Mouse (Mus musculus) forebrain, embryonic 13.5 days (tissue): ENCODE results near the gene Mbd6. TPM values are rescaled to one million over a fixed set of nuclear protein-coding genes. Genes with fewer than 3 reads are reported as not detected.
"Not testable (repeated sequence)": the region's sequence is repeated elsewhere in the genome, so short reads cannot be mapped to it uniquely, and the experiment has no call there.

Source experiments
- ATAC-seq: fragments of 200-750 bp; cut with Nextera tagmentation; 2 replicates; pipeline ENCODE4 v1.8.0; 2017
- H3K27ac ChIP-seq: fragments of 300-500 bp; sonication (generic); 2 replicates; pipeline ENCODE4 v1.5.1; 2015; ENCODE audit warnings: inconsistent platforms, mild to moderate bottlenecking, moderate library complexity
- H3K27me3 ChIP-seq: fragments of 300-500 bp; sonication (generic); 2 replicates; pipeline ENCODE4 v1.6.1; 2015; ENCODE audit warnings: mild to moderate bottlenecking, inconsistent platforms
- H3K36me3 ChIP-seq: fragments of 300-500 bp; sonication (generic); 2 replicates; pipeline ENCODE4 v1.6.1; 2015; ENCODE audit warnings: mild to moderate bottlenecking, inconsistent platforms; ENCODE audit not compliant: poor library complexity, severe bottlenecking
- H3K4me1 ChIP-seq: fragments of 300-500 bp; sonication (generic); 2 replicates; pipeline ENCODE4 v1.6.1; 2015; ENCODE audit warnings: inconsistent platforms
- H3K4me2 ChIP-seq: fragments of 300-500 bp; sonication (generic); 2 replicates; pipeline ENCODE4 v1.6.1; 2015; ENCODE audit warnings: inconsistent platforms, mild to moderate bottlenecking, moderate library complexity
- H3K4me3 ChIP-seq: fragments of 300-500 bp; sonication (generic); 2 replicates; pipeline ENCODE4 v1.5.1; 2015; ENCODE audit warnings: mild to moderate bottlenecking, inconsistent platforms
- H3K9ac ChIP-seq: fragments of 300-500 bp; sonication (generic); 2 replicates; pipeline ENCODE4 v1.6.1; 2015; ENCODE audit warnings: mild to moderate bottlenecking, inconsistent platforms
- H3K9me3 ChIP-seq: fragments of 300-500 bp; sonication (generic); replicated peaks from 2 replicates; pipeline ENCODE4 v1.6.1; 2016; ENCODE audit warnings: inconsistent platforms
- WGBS: fragments of 180-500 bp; shearing (Covaris S2); methylation state at CpG from one replicate; pipeline ENCODE4 v1.1.7; 2015; 5-methylcytosine and 5-hydroxymethylcytosine counted together
- polyA plus RNA-seq: library from polyadenylated mRNA; unstranded; fragments of >200 nt; fragmentation: Nextera tagmentation; extraction: Ambion mirVana; gene quantifications from 2 replicates; pipeline ENCODE4 v1.2.1, GENCODE M21; 2015

The Mbd6 gene
- polyA plus RNA-seq, 1 experiment from 2014 or later = 13.6 TPM

DNA sequence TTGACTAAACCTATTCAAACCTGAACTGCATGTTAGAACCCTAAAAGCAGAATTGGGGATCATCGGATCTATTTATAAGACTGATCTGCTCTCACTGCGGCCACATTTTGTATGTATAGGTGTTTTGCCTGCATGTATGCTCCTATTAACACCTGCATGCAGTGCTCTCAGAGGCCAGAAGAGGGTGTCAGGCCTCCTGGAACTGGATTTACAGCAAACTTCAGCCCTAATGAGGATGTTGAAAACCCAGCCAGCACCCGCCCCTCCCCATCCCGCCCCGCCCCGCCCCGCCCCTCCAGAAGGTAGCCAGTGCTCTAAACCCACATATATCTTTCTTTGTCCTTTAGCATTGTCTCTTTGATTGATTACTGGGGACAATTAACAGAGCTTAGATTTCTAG lies 35.7 kb upstream of the Mbd6 start:
- peaks cover 12% of the 10 kb centered on the region for H3K4me1 ChIP-seq
- no peak overlapping the region for H3K4me3 ChIP-seq
- no peak overlapping the region for H3K27ac ChIP-seq
- no peak overlapping the region for H3K4me2 ChIP-seq
- no peak overlapping the region for H3K9ac ChIP-seq
- ATAC-seq = no peak
- no peaks in the 10 kb centered on the region for H3K9me3 ChIP-seq
- no peaks in the 10 kb centered on the region for H3K36me3 ChIP-seq
- H3K27me3 ChIP-seq = peaks cover 84% of the 10 kb centered on the region
- 15% methylated on average over 7 of the region's 7 CpGs for WGBS

DNA sequence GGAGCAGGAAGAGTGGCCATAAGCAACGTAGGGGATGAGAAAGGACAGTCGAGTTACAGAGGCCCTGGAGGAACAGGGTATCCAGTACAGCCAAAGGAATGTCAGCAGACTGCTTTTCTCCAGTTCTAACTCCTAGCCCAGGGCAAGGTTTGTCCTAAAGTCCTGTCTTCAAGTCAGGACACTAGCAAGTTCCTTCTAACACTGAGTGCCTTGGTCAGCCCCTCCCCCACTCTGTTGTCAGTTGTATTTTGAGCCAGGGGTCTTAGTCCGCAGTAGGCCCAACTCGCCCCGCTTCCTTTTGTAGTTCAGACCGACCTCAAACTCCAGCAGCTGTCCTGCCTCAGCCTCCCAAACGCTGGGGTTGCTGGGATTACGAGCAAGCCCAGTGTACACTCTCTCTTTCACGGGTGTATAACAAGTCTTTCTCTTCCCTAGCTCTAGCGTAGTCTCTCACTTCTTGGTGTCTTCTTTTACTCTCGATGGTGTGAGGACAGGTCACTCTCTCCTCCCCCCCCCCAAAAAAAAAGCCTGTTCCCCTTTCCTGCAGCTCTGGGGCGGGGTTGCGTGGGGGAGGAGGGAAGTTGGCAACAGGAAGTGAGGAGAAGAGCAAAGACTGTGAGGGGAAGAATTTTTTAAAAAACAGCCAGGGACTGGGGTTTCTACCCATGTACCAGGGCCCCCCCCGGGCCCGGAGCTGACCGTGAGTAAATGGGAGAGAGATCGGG lies 34.5 kb upstream of the Mbd6 start:
- H3K4me2 ChIP-seq = no peak overlapping the region
- ATAC-seq = no peak
- H3K36me3 ChIP-seq = no peaks in the 10 kb centered on the region
- no peaks in the 10 kb centered on the region for H3K9me3 ChIP-seq
- H3K27ac ChIP-seq = no peak overlapping the region
- H3K27me3 ChIP-seq = peaks cover 72% of the 10 kb centered on the region
- no peak overlapping the region for H3K9ac ChIP-seq
- H3K4me3 ChIP-seq = no peak overlapping the region
- H3K4me1 ChIP-seq = peaks cover 12% of the 10 kb centered on the region
- 81% methylated on average over 17 of the region's 17 CpGs for WGBS

DNA sequence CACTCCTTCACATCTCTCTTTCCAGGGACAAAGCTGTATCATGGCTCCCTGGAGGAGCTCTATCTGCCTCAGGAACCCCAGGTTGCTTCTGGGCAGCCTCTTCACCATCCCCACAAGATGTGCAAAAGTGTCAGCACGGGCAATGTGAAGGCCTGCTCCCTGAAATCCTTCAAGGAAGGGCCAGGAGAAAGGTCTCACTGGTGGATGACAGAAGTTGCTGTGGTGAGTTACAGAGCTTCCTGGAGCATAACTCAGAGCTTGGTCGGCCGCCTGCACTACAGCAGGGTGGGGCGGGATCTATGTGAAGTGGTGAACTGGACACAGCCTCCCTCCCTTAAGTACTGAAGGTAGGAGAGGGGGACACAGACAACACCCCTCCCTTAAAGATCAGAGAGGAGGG lies 33.9 kb upstream of the Mbd6 start:
- no peak overlapping the region for H3K4me2 ChIP-seq
- no peak for ATAC-seq
- no peak overlapping the region for H3K27ac ChIP-seq
- H3K4me1 ChIP-seq = peaks cover 12% of the 10 kb centered on the region
- H3K36me3 ChIP-seq = no peaks in the 10 kb centered on the region
- H3K4me3 ChIP-seq = no peak overlapping the region
- H3K27me3 ChIP-seq = peaks cover 70% of the 10 kb centered on the region
- WGBS = 87% methylated on average over 4 of the region's 4 CpGs
- H3K9ac ChIP-seq = no peak overlapping the region
- no peaks in the 10 kb centered on the region for H3K9me3 ChIP-seq

- Histone ChIP-seq H3K4me2 (no peak overlapping the region), H3K9me3 (no peaks in the 10 kb centered on the region), H3K4me3 (no peak overlapping the region), H3K9ac (no peak overlapping the region), H3K36me3 (no peaks in the 10 kb centered on the region), H3K27me3 (peaks cover 65% of the 10 kb centered on the region), H3K27ac (no peak overlapping the region), H3K4me1 (peaks cover 12% of the 10 kb centered on the region)
- WGBS = 63% methylated on average over 13 of the region's 13 CpGs
- ATAC-seq = no peak
Measured at GRCm38 (mm10) chr10:127322178-127322577, 33.4 kb upstream of the Mbd6 start.

DNA sequence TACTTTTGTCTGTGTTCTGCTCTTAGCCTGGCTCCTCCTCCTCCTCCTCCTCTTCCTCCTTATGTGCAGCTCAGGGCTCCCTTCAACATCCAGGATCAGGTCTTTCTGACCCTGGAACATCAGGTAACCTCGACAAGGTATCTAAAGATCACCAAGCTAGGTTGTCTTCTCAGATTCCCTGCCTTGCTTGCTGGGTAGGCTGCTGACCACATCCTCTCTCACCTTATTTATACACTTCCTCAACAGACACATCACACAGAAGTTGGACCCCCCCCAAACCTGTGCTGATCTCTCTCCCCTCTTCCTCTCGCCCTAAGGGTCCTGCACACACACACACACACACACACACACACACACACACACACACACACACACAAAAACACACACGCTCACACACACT lies 32.8 kb upstream of the Mbd6 start, which contains the start of gene Arhgap9:
Arhgap9 (plus strand) TSS at position 344 of the 400 bp plus-strand sequence.
- H3K27ac ChIP-seq = no peak within 1 kb of the TSS
- peaks cover 59% of the 10 kb centered on the region for H3K27me3 ChIP-seq
- no peak within 1 kb of the TSS for H3K9ac ChIP-seq
- no peak within 1 kb of the TSS for H3K4me3 ChIP-seq
- no peaks in the 10 kb centered on the region for H3K36me3 ChIP-seq
- no peak within 1 kb of the TSS for H3K4me2 ChIP-seq
- peaks cover 10% of the 10 kb centered on the region for H3K4me1 ChIP-seq
- ATAC-seq = no peak
- no peaks in the 10 kb centered on the region for H3K9me3 ChIP-seq
- whole genome bisulfite sequencing = 82% methylated on average over 3 of the region's 3 CpGs

GRCm38 (mm10) chr10:127319969-127320368 lies 31.2 kb upstream of the Mbd6 start:
- no peaks in the 10 kb centered on the region for H3K4me1 ChIP-seq
- H3K9me3 ChIP-seq = no peaks in the 10 kb centered on the region
- no peak overlapping the region for H3K27ac ChIP-seq
- peaks cover 43% of the 10 kb centered on the region for H3K27me3 ChIP-seq
- no peak for ATAC-seq
- H3K36me3 ChIP-seq = no peaks in the 10 kb centered on the region
- 91% methylated on average over 7 of the region's 7 CpGs for WGBS
- H3K9ac ChIP-seq = no peak overlapping the region
- H3K4me2 ChIP-seq = no peak overlapping the region
- H3K4me3 ChIP-seq = no peak overlapping the region

GRCm38 (mm10) chr10:127318009-127318408 lies 29.2 kb upstream of the Mbd6 start:
- no peak overlapping the region for H3K4me2 ChIP-seq
- no peak for ATAC-seq
- no peaks in the 10 kb centered on the region for H3K4me1 ChIP-seq
- H3K9me3 ChIP-seq = no peaks in the 10 kb centered on the region
- H3K27me3 ChIP-seq = peaks cover 23% of the 10 kb centered on the region; the same call in 1 of the 2 replicates
- H3K4me3 ChIP-seq = no peak overlapping the region
- H3K9ac ChIP-seq = no peak overlapping the region
- H3K27ac ChIP-seq = no peak overlapping the region
- H3K36me3 ChIP-seq = no peaks in the 10 kb centered on the region
- 47% methylated on average over 4 of the region's 4 CpGs for WGBS

GRCm38 (mm10) chr10:127317277-127317676 lies 28.5 kb upstream of the Mbd6 start:
- Histone ChIP-seq H3K9me3 (no peaks in the 10 kb centered on the region), H3K27me3 (peaks cover 16% of the 10 kb centered on the region; the same call in 1 of the 2 replicates), H3K4me3 (no peak overlapping the region), H3K9ac (no peak overlapping the region), H3K4me2 (no peak overlapping the region), H3K4me1 (0 out of 2 replicates have a peak, but pooled peaks cover under 1% of the 10 kb centered on the region), H3K36me3 (no peaks in the 10 kb centered on the region), H3K27ac (no peak overlapping the region)
- 75% methylated on average over 2 of the region's 2 CpGs for WGBS
- no peak for ATAC-seq

- H3K4me2 ChIP-seq, H3K4me3 ChIP-seq, H3K36me3 ChIP-seq, H3K9me3 ChIP-seq, ATAC-seq, H3K27ac ChIP-seq, H3K27me3 ChIP-seq, H3K9ac ChIP-seq: not testable (repeated sequence)
- WGBS = 79% methylated on average over 1 of the region's 1 CpGs
- peaks cover 13% of the 10 kb centered on the region for H3K4me1 ChIP-seq
Measured at GRCm38 (mm10) chr10:127314950-127315349, 26.1 kb upstream of the Mbd6 start.

- not testable (repeated sequence) for H3K4me2 ChIP-seq, H3K27ac ChIP-seq, H3K36me3 ChIP-seq, H3K9ac ChIP-seq, ATAC-seq, H3K27me3 ChIP-seq, H3K4me3 ChIP-seq, H3K9me3 ChIP-seq
- 87% methylated on average over 5 of the region's 5 CpGs for WGBS
- peaks cover 15% of the 10 kb centered on the region for H3K4me1 ChIP-seq
Measured at GRCm38 (mm10) chr10:127313516-127313915, 24.7 kb upstream of the Mbd6 start.

DNA sequence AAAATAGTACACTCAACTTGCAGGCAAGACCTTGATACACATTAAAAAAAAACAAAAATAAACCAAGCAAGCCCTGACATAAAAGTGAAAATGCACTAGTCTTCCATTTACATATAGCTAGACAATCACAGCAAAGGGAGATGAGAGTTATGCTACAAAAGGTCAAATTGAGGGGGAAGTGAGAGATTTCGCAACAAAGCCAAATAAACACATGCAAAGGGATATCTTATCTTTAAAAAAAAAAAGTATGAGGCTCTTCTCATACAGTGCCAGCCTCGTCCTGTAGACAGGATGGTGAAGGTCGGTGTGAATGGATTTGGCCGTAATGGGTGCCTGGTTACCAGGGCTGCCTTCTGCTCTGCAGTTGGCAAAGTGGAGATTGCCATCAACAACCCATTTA lies 24.0 kb upstream of the Mbd6 start:
- Histone ChIP-seq H3K27me3 (0 out of 2 replicates have a peak, but pooled peaks cover 2% of the 10 kb centered on the region), H3K9ac (no peak overlapping the region), H3K4me1 (peaks cover 15% of the 10 kb centered on the region), H3K27ac (no peak overlapping the region), H3K9me3 (no peaks in the 10 kb centered on the region), H3K36me3 (peaks cover 16% of the 10 kb centered on the region), H3K4me3 (no peak overlapping the region), H3K4me2 (no peak overlapping the region)
- 78% methylated on average over 4 of the region's 4 CpGs for WGBS
- no peak for ATAC-seq

DNA sequence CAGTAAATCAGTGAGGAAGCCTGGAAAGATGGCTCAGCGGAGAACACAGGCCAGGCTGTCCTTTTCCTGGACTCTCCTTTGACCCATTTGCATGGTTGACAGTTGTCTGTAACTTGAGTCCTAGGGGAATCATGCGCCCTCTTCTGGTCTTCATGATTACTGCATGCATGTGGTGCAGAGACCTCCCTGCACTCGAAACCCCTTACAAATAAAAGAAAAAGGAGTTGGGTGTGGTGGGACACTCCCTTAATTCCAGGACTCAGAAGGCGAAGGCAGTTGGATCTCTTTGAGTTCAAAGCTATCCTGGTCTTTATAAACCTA lies 23.5 kb upstream of the Mbd6 start:
- ATAC-seq = peak; percentile 56
- under 1% methylated on average over 4 of the region's 4 CpGs for WGBS
- H3K4me1 ChIP-seq = peaks cover 15% of the 10 kb centered on the region

More for the DNA sequence above, 23.5 kb upstream of the Mbd6 start:
- Histone ChIP-seq H3K27me3 (no peaks in the 10 kb centered on the region), H3K36me3 (peaks cover 21% of the 10 kb centered on the region), H3K4me3 (peak overlapping the region; percentile 74), H3K4me2 (peak overlapping the region; percentile 69), H3K9me3 (no peaks in the 10 kb centered on the region), H3K9ac (peak overlapping the region; percentile 58), H3K27ac (peak overlapping the region; percentile 69)
